Mouse (Mus musculus): ENCODE measurements at regions not wholly inside any gene's neighbourhood (a gene's known extent, or its start where the extent isn't known, plus 50 kb on each side); places are given as distances from the start of the nearest gene placed in this dataset.

GRCm38 (mm10) chr13:119326877-119327625, 101.3 kb upstream of the Paip1 start:
- no peak for TF ChIP-seq CTCF (IDR thresholded peaks at IDR 0.05)
- in situ Hi-C loops (cut with MboI; ENCODE audit: low pct_unique_long_range_greater_than_20kb): no loop called here
- no peaks in the 10 kb centered on the region for H3K27me3 ChIP-seq
- ChIA-PET CTCF (interaction anchor here (1.1 to 2.5 kb wide), 3 partner anchors 11 to 30 kb away, joined by 3 to 7 read pairs (median 5); no protein-coding TSS in a partner anchor), POLR2A (no interaction called here)
- DNase-seq (ENCODE audit: low read depth, low spot score) (no peak), ATAC-seq (no peak)

DNA sequence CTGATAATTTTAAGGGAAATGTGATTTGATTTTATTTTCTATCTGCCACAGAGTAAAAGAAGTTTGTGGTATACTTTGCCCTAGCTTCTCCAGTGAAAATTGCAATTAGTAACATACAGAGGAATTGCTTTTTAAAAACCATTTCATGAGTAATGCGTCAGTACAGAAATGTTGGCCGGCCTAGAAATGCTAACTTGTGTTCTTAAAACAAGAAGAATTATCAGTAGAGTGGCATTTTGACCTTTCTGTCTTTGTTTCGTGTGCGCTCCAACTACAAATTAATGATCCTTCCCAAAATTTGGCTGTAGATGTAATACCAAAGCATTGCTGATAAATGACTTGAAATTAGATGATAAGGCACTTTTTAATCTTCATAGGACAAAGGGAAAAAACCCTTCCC, 99.7 kb upstream of the Paip1 start:
- ATAC-seq: no peak
- CTCF ChIA-PET: interaction anchor here (2.5 kb wide), 1 partner anchor 13 kb away, joined by 7 read pairs; no protein-coding TSS in a partner anchor

GRCm38 (mm10) chr13:119331815-119332214, 96.6 kb upstream of the Paip1 start:
- ChIA-PET POLR2A (interaction anchor here (0.6 kb wide), 1 partner anchor 1029 kb away, joined by 4 read pairs; no protein-coding TSS in a partner anchor), CTCF (interaction anchor here (1.3 to 3.0 kb wide), 2 partner anchors 10 to 15 kb away, joined by 5 to 16 read pairs; no protein-coding TSS in a partner anchor)
- DNase-seq (ENCODE audit: low read depth, low spot score) (no peak), ATAC-seq (no peak)
- in situ Hi-C loops (cut with MboI; ENCODE audit: low pct_unique_long_range_greater_than_20kb): loop anchor here (10.0 kb wide), 1 partner anchor 927 kb away; no protein-coding TSS in a partner anchor
- TF ChIP-seq CTCF (IDR thresholded peaks at IDR 0.05): no peak
- no peaks in the 10 kb centered on the region for H3K27me3 ChIP-seq

More for the DNA sequence above, 99.7 kb upstream of the Paip1 start:
- in situ Hi-C loops (cut with MboI; ENCODE audit: low pct_unique_long_range_greater_than_20kb): no loop called here
- TF ChIP-seq CTCF (IDR thresholded peaks at IDR 0.05): no peak
- no peak for DNase-seq (ENCODE audit: low read depth, low spot score)
- POLR2A ChIA-PET: no interaction called here
- no peaks in the 10 kb centered on the region for H3K27me3 ChIP-seq

DNA sequence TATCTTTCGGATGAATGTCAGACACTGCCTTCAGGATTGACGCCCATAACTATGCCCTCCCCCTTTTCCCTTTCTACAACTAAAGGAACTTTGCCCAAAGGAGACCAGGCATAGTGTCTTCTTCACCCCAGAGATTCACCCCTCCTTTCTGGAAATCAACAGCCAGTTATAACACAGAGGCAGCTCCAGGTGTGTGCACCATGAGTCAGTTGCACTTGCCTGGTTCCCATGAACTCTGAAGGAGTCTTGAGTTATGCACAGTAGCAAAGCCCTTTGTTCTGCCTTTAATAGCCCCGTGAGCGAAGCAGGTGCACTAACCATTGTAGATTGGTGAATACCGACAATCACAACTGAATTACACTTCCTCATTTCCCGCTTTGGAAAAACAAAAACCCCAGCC, 94.5 kb upstream of the Paip1 start:
- POLR2A ChIA-PET: no interaction called here
- no peak for DNase-seq (ENCODE audit: low read depth, low spot score)
- TF ChIP-seq CTCF (IDR thresholded peaks at IDR 0.05): no peak
- ATAC-seq: no peak
- H3K27me3 ChIP-seq: no peaks in the 10 kb centered on the region
- in situ Hi-C loops (cut with MboI; ENCODE audit: low pct_unique_long_range_greater_than_20kb): loop anchor here (10.0 kb wide), 1 partner anchor 929 kb away; no protein-coding TSS in a partner anchor
- CTCF ChIA-PET: no interaction called here

GRCm38 (mm10) chr13:119337861-119338260, 90.5 kb upstream of the Paip1 start:
- ATAC-seq: no peak
- ChIA-PET CTCF (no interaction called here), POLR2A (no interaction called here)
- no peak for TF ChIP-seq CTCF (IDR thresholded peaks at IDR 0.05)
- in situ Hi-C loops (cut with MboI; ENCODE audit: low pct_unique_long_range_greater_than_20kb): loop anchor here (5.0 to 10.0 kb wide), 2 partner anchors 71 to 933 kb away; no protein-coding TSS in a partner anchor
- no peaks in the 10 kb centered on the region for H3K27me3 ChIP-seq
- DNase-seq (ENCODE audit: low read depth, low spot score): no peak

GRCm38 (mm10) chr13:119339016-119339415, 89.4 kb upstream of the Paip1 start:
- no peak for ATAC-seq
- CTCF ChIA-PET: interaction anchor here (1.3 kb wide), 1 partner anchor 8 kb away, joined by 3 read pairs; no protein-coding TSS in a partner anchor
- TF ChIP-seq CTCF (IDR thresholded peaks at IDR 0.05): no peak
- no peaks in the 10 kb centered on the region for H3K27me3 ChIP-seq
- in situ Hi-C loops (cut with MboI; ENCODE audit: low pct_unique_long_range_greater_than_20kb): loop anchor here (5.0 to 10.0 kb wide), 2 partner anchors 72 to 934 kb away; no protein-coding TSS in a partner anchor
- POLR2A ChIA-PET: no interaction called here
- DNase-seq (ENCODE audit: low read depth, low spot score): no peak

DNA sequence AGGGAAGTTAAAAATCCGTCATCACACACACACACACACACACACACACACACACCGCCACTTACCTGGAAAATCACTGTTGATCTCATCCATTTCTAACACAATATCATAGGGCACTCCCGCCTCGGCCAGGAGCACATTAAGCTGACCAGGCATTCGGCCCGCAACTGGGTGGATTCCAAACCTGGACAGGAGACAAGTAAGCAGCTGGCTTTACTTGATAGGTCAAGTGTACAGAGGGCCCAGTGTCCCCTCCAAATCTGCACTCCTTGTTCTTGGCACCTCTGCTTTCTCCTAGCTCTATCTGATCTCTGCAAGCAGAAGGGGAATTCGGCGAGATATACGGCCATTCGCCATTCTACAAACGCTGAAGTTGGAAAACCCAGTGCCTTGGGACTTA, 88.6 kb upstream of the Paip1 start:
- ChIA-PET POLR2A (no interaction called here), CTCF (interaction anchor here (1.3 kb wide), 1 partner anchor 9 kb away, joined by 3 read pairs; no protein-coding TSS in a partner anchor)
- in situ Hi-C loops (cut with MboI; ENCODE audit: low pct_unique_long_range_greater_than_20kb): loop anchor here (5.0 to 10.0 kb wide), 2 partner anchors 72 to 935 kb away; no protein-coding TSS in a partner anchor
- no peak for TF ChIP-seq CTCF (IDR thresholded peaks at IDR 0.05)
- H3K27me3 ChIP-seq: no peaks in the 10 kb centered on the region
- ATAC-seq: no peak
- DNase-seq (ENCODE audit: low read depth, low spot score): no peak

- DNase-seq (ENCODE audit: low read depth, low spot score) (no peak), ATAC-seq (peak; percentile 67)
- ChIA-PET CTCF (interaction anchor here (0.7 to 2.6 kb wide), 13 partner anchors 10 to 954 kb away, joined by 3 to 16 read pairs (median 5); partner anchors contain the start of gene Mrps30), POLR2A (interaction anchor here (0.6 kb wide), 1 partner anchor 9 kb away, joined by 3 read pairs; no protein-coding TSS in a partner anchor)
- TF ChIP-seq CTCF (IDR thresholded peaks at IDR 0.05): peak; percentile 84
- in situ Hi-C loops (cut with MboI; ENCODE audit: low pct_unique_long_range_greater_than_20kb): no loop called here
- no peaks in the 10 kb centered on the region for H3K27me3 ChIP-seq
These were observed 86.6 kb upstream of the Paip1 start for GRCm38 (mm10) chr13:119341833-119342232.

DNA sequence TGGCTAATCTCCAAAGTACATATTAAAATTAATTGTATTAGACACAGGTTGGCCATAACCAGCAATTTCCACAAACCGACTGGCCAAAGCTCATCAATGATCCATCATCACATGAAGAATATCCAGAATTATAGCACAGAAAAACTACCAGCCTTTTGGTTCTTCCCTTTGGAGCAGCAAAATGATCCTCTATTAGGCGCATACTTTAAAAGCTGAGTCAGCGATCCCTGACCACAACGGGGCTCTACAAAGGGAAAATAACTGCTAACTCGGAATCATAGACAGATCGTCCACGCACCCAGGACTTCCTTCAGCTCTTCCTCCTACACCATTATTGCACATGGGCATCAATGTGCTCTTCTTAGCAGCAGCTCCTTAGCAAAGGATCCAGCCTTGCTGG, 85.6 kb upstream of the Paip1 start:
- POLR2A ChIA-PET: no interaction called here
- no peak for ATAC-seq
- in situ Hi-C loops (cut with MboI; ENCODE audit: low pct_unique_long_range_greater_than_20kb): no loop called here

DNA sequence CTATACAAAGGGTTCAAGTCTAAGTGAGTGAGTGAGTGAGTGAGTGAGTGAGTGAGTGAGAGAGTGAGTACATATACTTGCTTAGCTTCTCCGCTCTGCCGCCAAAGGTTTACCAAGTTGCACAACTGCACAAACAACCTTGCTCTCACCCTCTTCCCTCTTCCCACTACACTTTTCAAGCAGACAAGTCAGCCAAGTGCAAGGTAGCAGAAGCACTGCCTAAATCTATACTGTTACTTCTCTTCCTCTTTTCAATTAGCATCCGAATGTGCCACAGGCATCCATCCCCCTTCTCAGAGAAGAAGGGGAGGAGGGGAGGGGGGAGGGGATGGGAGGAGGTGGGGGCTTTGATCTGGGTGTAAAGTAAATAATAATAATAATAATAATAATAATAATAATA, 80.4 kb upstream of the Paip1 start:
- no peak for TF ChIP-seq CTCF (IDR thresholded peaks at IDR 0.05)

More for the DNA sequence above, 85.6 kb upstream of the Paip1 start:
- no peak for DNase-seq (ENCODE audit: low read depth, low spot score)
- no peak for TF ChIP-seq CTCF (IDR thresholded peaks at IDR 0.05)
- CTCF ChIA-PET: interaction anchor here (0.9 to 2.6 kb wide), 11 partner anchors 11 to 955 kb away, joined by 3 to 16 read pairs (median 6); partner anchors contain the start of gene Mrps30
- H3K27me3 ChIP-seq: no peaks in the 10 kb centered on the region

GRCm38 (mm10) chr13:119351346-119351745, 77.1 kb upstream of the Paip1 start:
- H3K27me3 ChIP-seq: no peaks in the 10 kb centered on the region
- in situ Hi-C loops (cut with MboI; ENCODE audit: low pct_unique_long_range_greater_than_20kb): no loop called here
- no peak for ATAC-seq
- POLR2A ChIA-PET: interaction anchor here (0.7 kb wide), 2 partner anchors 10 to 41 kb away, joined by 3 read pairs; no protein-coding TSS in a partner anchor
- TF ChIP-seq CTCF (IDR thresholded peaks at IDR 0.05): no peak
- DNase-seq (ENCODE audit: low read depth, low spot score): no peak
- CTCF ChIA-PET: no interaction called here

More for the DNA sequence above, 80.4 kb upstream of the Paip1 start:
- DNase-seq (ENCODE audit: low read depth, low spot score) (no peak), ATAC-seq (no peak)
- no peaks in the 10 kb centered on the region for H3K27me3 ChIP-seq
- in situ Hi-C loops (cut with MboI; ENCODE audit: low pct_unique_long_range_greater_than_20kb): no loop called here
- ChIA-PET POLR2A (no interaction called here), CTCF (no interaction called here)

Data from Patski (cell line).